Mouse (Mus musculus) brain, embryonic 14.5 days (tissue): Measurements from ENCODE around the gene Mrpl55.

Source experiments
- CTCF ChIP-seq: fragments of 200-500 bp; IDR thresholded peaks from 2 replicates; pipeline ENCODE4 v1.5.1; 2012; ENCODE audit warnings: inconsistent platforms, mild to moderate bottlenecking, moderate library complexity, borderline replicate concordance; ENCODE audit not compliant: insufficient read depth, insufficient read length; ENCODE audit errors: extremely low read depth
- POLR2A ChIP-seq: fragments of 200-500 bp; IDR thresholded peaks from 2 replicates; pipeline ENCODE4 v1.6.1; 2012; ENCODE audit warnings: mild to moderate bottlenecking, inconsistent platforms, borderline replicate concordance; ENCODE audit not compliant: poor library complexity, insufficient read depth, insufficient read length, severe bottlenecking; ENCODE audit errors: extremely low read depth

DNA sequence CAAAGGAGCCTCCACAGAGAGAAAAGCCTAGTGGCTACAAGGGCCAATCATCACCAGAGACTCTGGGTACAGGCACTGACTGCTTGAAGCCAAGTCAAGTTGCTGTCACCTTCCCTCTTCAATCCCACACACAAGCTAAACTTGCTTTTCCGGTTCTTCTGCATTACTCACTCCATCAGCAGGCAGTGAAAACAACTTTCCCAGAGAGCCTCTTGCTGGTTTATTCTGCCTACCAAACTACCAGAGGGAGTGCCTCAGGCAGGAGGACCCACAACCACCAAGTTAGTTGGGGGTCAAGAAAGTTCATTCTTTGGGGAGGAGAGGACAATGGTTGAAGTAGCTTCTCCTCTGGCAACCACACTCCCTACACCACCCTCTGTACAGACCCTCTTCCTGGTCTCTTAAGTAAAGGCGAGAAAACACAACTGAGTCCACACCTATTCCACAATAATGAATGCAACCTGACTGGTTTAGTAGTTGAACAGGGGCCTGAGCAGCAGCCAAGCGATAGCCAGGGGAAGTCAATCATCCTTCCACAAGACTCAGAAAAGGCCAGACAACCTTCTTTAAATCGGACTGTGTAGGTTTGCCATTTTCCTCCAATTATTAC lies 16.2 kb downstream of the Mrpl55 start:
- no peak for TF ChIP-seq CTCF
- no peak for TF ChIP-seq POLR2A
